Mouse (Mus musculus) cerebral cortex, adult 2 months (tissue): ENCODE results near the gene Lrrc4.

Source experiments
- WGBS: fragments of 180-500 bp; shearing (Covaris S2); methylation state at CpG from one replicate; pipeline ENCODE4 v1.1.7; 2018; 5-methylcytosine and 5-hydroxymethylcytosine counted together

Gene Lrrc4

GRCm38 (mm10) chr6:28613441-28613840 is 218.1 kb downstream of the Lrrc4 start:
- 79% methylated on average over 4 of the region's 4 CpGs for WGBS
